Mouse (Mus musculus) gastrocnemius, adult 2 months (tissue): ENCODE results near the gene Eif4ebp2. TPM values are rescaled to one million over a fixed set of nuclear protein-coding genes. Genes with fewer than 3 reads are reported as not detected.
A peak's percentile ranks its signal among the peaks of the same experiment; 100 is the strongest.

ENCODE experiments used
- DNase-seq: peaks from one replicate; pipeline ENCODE4 v3.0.0; 2022
- H3K27ac ChIP-seq: fragments of 200-600 bp; 2 replicates; pipeline ENCODE4 v1.8.1; 2022; ENCODE audit warnings: mild to moderate bottlenecking
- H3K4me3 ChIP-seq: fragments of 200-600 bp; 2 replicates; pipeline ENCODE4 v1.8.1; 2022; ENCODE audit warnings: mild to moderate bottlenecking, moderate library complexity
- CTCF ChIP-seq: fragments of 200-600 bp; IDR thresholded peaks from 2 replicates; pipeline ENCODE4 v1.8.1; 2022; ENCODE audit warnings: antibody characterized with exemption, mild to moderate bottlenecking, moderate library complexity
- intact Hi-C: fragments of 180-260 bp; cut with DNase I; formaldehyde crosslinking; loops from one replicate; pipeline ENCODE4 v1.15.1; 2025
- long read RNA-seq, 2 experiments: library from polyadenylated mRNA; stranded (forward); transcript quantifications; one replicate each; pipeline ENCODE4 v2.0.0; 2021
- total RNA-seq, 2 experiments: library from RNA; stranded (reverse); gene quantifications; 2 replicates each; pipeline ENCODE4 v1.2.3; 2021

The Eif4ebp2 gene
- 100 to 1,000 TPM; 117 to 161 TPM for total RNA-seq
- long read RNA-seq, experiment 1, full-length matches to known transcripts: 3 of 71 reads
- long read RNA-seq, experiment 1, partial matches to known transcripts: 0 of 71 reads
- long read RNA-seq, experiment 1, other reads (novel, unspliced or antisense): 68 of 71 reads
- long read RNA-seq, experiment 2, full-length matches to known transcripts: 14 of 113 reads
- long read RNA-seq, experiment 2, partial matches to known transcripts: 0 of 113 reads
- long read RNA-seq, experiment 2, other reads (novel, unspliced or antisense): 99 of 113 reads

DNA sequence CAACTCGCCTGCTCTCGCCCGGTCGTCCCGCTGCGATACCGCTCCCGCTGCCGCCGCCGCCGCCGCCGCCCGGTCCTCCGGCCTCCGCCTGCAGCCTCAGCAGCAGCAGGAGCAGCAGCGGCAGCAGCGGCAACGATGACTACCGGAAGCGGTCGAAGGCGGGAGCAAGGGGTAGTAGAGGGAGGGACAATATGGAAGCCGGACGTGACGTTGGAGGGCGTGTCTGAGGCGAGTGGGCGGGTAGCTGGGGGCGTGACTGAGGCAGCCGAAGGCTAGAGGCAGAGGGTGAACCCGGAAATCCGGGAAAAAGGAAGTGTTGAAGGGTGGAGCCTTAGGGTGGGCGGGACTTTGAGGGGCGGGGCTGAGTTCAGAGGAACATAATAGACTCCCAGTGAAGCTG lies at the start of gene Eif4ebp2:
Gene Eif4ebp2, minus strand, starts transcription at position 17 of the 400 bp plus-strand sequence.
- no peak for TF ChIP-seq CTCF
- Histone ChIP-seq H3K4me3 (peak within 1 kb of the TSS; percentile 85), H3K27ac (peak within 1 kb of the TSS; percentile 95)
- intact Hi-C loops: no loop called here
- peak; percentile 99 for DNase-seq

DNA sequence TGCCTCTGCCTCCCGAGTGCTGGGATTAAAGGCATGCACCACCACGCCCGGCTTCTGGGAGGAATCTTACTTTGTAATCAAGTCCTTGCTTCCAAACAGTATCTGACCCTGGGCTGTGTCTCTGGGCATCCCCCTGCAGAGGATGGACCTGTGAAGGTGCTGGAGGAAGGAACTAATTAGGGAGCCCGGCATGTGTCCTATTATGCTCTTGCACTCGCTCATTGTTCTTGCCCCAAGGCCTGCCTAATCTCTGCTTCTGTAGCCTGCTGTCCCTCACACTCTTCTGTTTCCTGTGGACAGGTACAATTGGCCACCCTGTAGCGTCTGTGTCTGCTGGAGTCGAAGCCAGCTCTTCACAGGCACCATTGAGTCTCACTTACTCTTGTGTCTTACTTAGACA lies 48.3 kb upstream of the Eif4ebp2 start:
- no peak overlapping the region for H3K27ac ChIP-seq
- intact Hi-C loops: no loop called here
- no peak for TF ChIP-seq CTCF
- DNase-seq: no peak
- H3K4me3 ChIP-seq: no peak overlapping the region

DNA sequence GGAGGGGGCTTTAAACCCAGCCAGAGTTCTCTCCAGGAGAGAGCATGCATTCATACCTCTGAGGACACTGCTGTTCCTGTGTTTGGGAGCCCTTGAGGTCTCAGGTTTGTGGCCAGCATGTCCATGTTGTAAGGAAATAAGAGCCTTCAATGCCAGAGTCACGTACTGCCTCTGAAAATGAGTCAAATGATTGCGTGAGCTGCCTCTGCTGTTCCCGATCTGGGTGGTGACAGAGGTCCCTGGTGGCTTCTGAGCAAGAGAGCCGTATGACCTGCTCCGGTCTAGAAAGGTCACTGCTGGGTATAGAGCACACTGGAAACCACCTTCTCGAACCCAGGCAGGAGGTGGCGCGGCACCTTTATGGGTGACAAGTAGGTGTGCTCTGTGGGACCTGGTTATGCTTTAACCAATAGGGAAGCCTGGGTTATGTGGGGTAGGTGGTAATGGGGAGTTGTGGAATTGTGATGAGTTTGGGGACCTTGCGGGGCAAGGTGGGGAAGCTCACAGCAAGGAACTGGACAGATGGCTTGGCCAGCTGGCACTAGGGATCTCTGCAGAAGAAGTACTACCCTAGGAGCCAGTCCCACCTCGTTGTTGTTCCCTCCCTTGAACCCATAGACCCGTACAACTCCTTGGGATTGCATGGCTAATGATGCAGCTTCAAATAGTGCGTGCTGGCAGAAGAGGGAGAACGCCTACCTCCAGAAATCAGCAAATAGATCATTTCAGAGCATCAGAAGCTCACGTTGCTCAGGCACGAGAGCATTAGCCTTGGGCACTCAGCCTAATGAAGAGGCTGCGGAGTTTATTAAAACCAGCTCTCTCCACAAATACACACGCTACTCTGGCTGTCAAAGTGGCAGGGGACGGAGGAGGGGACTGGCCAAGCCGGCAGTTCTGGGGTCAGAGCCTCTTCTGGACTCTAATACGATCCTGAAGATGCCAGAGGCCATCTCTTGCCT lies 47.3 kb upstream of the Eif4ebp2 start:
- DNase-seq: peak; percentile 39
- peak overlapping the region; percentile 55 for H3K27ac ChIP-seq
- TF ChIP-seq CTCF: no peak
- intact Hi-C loops: no loop called here
- no peak overlapping the region for H3K4me3 ChIP-seq

DNA sequence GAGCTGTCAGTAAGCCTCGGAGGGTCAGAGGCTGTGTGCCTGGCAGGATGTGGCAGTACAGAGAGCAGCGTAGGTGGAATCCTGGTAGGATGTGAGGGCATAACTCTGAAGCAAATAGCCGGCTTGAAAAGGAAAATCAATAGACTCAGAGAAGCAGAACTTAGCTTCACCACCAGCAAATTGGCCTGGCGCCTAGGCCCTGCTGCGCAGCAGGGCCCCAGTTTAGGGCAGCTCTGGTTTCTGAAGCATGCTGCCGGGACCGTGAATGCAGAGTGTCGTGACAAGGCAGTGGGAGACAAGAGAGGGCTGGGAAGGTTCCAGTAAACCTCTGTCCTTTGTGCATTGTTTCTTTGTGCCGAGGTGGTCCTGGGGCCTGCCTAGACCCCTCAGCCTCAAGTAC lies 43.8 kb upstream of the Eif4ebp2 start:
- Histone ChIP-seq H3K27ac (peak overlapping the region; percentile 49; the same call in 1 of the 2 replicates), H3K4me3 (no peak overlapping the region)
- TF ChIP-seq CTCF: no peak
- DNase-seq: peak; percentile 55
- intact Hi-C loops: no loop called here

DNA sequence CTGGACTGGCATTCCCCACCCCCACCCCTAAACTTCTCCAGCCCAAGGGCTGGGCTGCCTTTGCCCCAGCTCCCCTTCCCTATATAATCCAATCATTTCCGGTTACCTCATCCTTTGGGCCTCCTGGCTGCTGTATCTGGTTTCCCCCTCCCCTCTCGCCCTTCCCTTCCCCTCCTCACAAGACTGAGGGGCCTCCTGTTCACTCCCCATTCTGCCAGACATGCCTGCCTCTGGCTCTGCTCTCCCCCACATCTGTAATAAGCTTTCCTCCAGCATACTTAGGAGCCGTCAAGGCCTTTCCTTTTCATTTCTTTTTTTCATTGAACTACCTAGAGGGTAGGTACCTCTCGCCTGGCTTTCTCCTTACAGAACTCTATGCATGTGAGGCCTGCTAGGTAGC lies 43.0 kb upstream of the Eif4ebp2 start:
- TF ChIP-seq CTCF: no peak
- Histone ChIP-seq H3K27ac (peak overlapping the region; percentile 49; the same call in 1 of the 2 replicates), H3K4me3 (no peak overlapping the region)
- intact Hi-C loops: no loop called here
- no peak for DNase-seq

DNA sequence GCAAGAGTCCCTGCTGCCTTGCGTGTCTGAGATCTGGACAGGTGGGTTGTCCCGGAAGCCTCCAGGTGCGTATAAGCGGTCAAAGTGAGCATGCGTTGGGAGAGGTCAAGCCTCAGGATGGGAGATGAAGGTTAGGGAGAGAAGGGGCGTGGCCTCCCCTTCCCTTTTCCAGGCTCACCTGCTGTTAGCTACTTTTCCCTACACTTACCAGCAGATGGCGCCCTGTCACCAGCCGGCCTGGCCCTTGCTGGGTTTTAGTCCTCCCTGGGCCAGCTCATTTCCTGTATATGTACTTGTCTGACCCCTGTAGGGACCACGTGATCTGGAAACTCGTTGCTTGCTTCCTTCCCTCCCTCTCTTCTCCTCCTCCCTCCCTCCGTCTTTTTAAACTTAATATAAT lies 39.6 kb upstream of the Eif4ebp2 start:
- Histone ChIP-seq H3K27ac (no peak overlapping the region), H3K4me3 (no peak overlapping the region)
- TF ChIP-seq CTCF: peak; percentile 91
- peak; percentile 86 for DNase-seq
- intact Hi-C loops: loop anchor here (5.0 kb wide), 2 partner anchors 40 to 165 kb away; no protein-coding TSS in a partner anchor

DNA sequence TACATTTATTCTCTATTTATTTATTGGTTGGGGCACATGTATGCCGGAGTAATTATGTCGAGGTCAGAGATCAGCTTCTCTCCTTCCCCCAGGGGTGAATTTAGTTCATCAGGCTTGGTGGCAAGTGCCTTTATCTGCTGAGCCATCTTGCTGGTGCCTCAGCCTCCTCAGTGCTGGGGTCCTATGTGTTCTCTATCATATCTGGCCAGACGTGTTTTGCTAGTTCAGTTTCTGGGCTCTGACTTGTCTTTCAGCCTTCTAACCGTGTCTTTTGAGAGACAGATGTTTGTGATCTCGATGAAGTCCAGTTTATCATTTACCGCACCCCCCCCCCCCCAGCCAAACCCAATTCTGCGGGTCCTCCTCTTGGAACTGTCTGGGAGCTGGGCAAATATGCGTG lies 39.1 kb upstream of the Eif4ebp2 start:
- H3K4me3 ChIP-seq: no peak overlapping the region
- no peak for TF ChIP-seq CTCF
- intact Hi-C loops: loop anchor here (2.0 to 5.0 kb wide), 3 partner anchors 41 to 166 kb away; no protein-coding TSS in a partner anchor
- DNase-seq: no peak
- H3K27ac ChIP-seq: no peak overlapping the region

DNA sequence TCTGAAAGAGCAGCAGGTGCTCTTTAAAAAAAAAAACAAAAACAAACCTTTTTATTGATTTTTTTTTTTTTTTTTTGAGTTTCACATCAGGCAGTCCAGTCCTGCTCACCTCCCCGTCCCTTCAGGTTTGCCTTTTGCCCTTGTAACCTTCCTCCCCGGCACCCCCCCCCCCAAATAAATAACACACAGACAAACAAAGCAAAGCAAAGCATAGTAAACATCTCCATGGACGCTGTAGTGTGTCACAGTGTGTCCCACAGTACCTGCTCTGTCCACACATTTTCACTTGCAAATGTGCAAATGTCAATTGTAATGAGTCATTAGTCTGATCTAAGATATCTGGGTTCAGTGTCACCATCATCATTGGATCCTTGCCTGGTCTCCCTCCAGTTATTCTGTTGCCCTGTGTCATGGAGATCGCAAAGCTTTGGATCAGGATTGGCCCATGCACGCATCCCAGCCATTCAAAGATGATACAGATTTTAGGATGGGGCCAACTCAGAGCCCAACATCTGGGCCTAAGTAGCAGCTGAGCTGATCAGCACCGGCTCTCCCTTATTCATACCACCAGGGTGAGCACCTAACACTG lies 36.2 kb upstream of the Eif4ebp2 start:
- no peak for TF ChIP-seq CTCF
- H3K4me3 ChIP-seq: no peak overlapping the region
- intact Hi-C loops: no loop called here
- no peak for DNase-seq
- peak overlapping the region; percentile 16; the same call in 1 of the 2 replicates for H3K27ac ChIP-seq

DNA sequence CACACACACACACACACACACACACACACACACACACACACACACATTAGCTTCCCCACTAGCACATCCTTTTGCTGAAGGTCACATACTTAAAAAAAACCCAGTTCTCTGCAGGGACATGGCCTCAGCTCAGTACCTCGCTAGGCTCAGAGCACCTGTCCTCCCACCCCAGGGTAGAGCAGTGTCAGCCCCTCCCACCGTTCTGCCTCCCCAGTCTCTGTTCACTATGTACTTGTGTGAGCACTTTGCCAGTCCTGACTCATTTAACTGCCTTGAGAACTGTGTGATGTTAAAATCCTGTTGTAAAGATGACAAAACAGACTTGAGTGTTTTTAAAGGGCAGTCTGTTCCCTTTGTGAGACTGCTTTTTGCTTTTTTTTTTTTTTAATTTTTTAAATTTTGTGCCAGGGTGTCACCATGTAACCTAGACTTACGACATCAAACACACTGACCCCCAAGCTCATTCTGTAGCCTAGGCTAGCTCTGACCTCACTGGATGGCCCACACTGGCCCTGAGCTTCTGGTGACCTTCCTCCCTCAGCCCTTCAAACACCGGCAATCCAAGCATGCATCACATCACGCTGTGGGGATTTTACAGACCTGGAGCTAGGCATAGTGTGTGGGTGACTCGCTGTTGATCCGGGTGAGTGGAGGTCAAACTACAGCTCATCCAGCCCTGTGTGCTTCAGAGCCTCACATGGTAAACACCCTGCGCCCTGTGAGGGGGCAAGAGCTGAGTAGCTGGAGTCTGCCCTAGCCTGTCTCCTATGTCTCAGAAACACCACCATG lies 34.3 kb upstream of the Eif4ebp2 start:
- intact Hi-C loops: no loop called here
- no peak for TF ChIP-seq CTCF
- no peak for DNase-seq
- H3K4me3 ChIP-seq: no peak overlapping the region
- peak overlapping the region; percentile 48 for H3K27ac ChIP-seq

DNA sequence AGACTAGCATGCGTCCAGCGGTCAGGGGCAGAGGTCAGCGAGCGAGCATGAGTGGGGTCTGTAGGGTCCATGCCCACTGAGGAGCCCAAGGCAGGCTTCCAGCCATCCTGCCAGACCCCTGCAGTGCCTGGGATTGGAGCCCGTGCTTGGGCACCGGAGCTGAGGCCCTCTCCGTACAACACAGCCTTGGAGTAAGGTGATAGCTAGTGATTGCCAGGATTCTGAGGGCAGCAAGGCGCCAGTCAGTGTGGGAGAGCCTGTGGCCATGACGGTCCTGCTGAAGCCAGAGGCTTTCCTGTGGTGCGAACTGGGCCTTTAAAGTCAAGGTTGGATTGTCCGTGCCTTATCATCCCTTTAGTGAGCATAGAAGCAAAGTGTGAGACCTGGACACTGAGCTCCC lies 32.3 kb upstream of the Eif4ebp2 start:
- DNase-seq: peak; percentile 56
- H3K4me3 ChIP-seq: 0 out of 2 replicates have a peak overlapping the region, but pooled peaks have one; percentile 4
- TF ChIP-seq CTCF: no peak
- H3K27ac ChIP-seq: peak overlapping the region; percentile 53
- intact Hi-C loops: no loop called here

DNA sequence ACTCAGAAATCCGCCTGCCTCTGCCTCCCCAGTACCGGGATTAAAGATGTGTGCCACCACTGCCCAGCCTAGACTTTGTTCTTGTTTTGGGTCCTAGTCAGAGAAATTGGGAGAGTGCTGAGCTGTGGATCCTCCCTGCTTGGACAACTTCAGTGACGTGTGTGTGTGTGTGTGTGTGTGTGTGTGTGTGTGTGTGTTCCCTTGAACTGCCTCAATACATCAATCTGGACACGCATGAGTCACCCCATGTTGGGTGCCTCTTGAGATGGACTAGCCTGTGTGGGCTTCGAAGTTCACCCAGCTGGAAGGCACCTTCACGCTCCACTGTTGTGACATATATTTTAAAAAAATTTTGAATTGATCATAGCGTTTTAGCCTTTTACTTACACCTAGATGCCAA lies 30.3 kb upstream of the Eif4ebp2 start:
- DNase-seq: no peak
- intact Hi-C loops: no loop called here
- H3K4me3 ChIP-seq: no peak overlapping the region
- TF ChIP-seq CTCF: no peak
- no peak overlapping the region for H3K27ac ChIP-seq

DNA sequence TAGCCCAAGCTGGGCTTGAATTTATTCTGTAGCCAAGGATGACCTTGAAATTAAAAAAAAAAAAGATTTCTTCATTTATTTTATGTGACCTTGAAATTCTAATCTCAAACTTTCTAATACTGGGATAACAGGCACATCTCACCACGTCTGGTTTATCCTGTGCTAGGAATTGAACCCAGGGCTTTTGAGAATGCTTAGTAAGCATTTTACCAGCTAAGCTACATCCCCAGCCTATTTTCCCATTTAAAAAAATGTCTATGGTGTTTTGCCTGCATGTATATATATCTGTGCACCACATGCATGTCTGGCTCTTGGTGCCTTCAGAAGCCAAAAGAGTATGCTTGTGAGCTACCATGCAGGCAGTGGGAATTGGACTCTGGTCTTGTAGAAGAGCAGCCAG lies 28.0 kb upstream of the Eif4ebp2 start:
- no peak for TF ChIP-seq CTCF
- H3K27ac ChIP-seq: peak overlapping the region; percentile 83
- intact Hi-C loops: no loop called here
- no peak for DNase-seq
- no peak overlapping the region for H3K4me3 ChIP-seq
